Mouse (Mus musculus): ENCODE measurements around the gene AI481877. TPM values are rescaled to one million over a fixed set of nuclear protein-coding genes. Genes with fewer than 3 reads are reported as not detected.

AI481877 gene
- not detected for total RNA-seq (2023)

GRCm38 (mm10) chr4:59138507-59139033, at the start of gene AI481877:
Gene AI481877 (minus strand): TSS chr4:59138983.

GRCm38 (mm10) chr4:59034918-59035785, 103.6 kb downstream of the AI481877 start, which contains the start of gene Gng10:
Gene Gng10 (plus strand): TSS chr4:59035088.

GRCm38 (mm10) chr4:59002948-59003805, 135.6 kb downstream of the AI481877 start, which contains the start of gene Gm20503:
Gene Gm20503 (plus strand): TSS chr4:59003210.

GRCm38 (mm10) chr4:58994762-58995161, 144.0 kb downstream of the AI481877 start, which contains the start of gene Dnajc25:
Gene Dnajc25 (plus strand): TSS chr4:58995062.

Other genes starting within 250 kb of the AI481877 start
- 100 to 1,000 TPM in 1 of 2 experiments, 10 to 100 TPM in 1; 91.8 to 108 TPM for gene Ecpas, start 226.2 kb downstream of the AI481877 start, total RNA-seq (2023)
- gene Zkscan16, start 195.4 kb downstream of the AI481877 start, total RNA-seq (2023), result not detected
- gene Ptgr1, start 151.9 kb downstream of the AI481877 start, total RNA-seq (2023), result 1 to 10 TPM; 6.2 to 8.5 TPM
- 1 to 10 TPM; 8.3 to 8.9 TPM for gene Dnajc25, start 143.9 kb downstream of the AI481877 start, total RNA-seq (2023)
- 1 to 10 TPM in 1 of 2 experiments, not detected in 1; 4.3 TPM for gene Gm20503, start 135.8 kb downstream of the AI481877 start, total RNA-seq (2023)
- gene Gng10, start 103.9 kb downstream of the AI481877 start, total RNA-seq (2023), result 100 to 1,000 TPM; 115 to 145 TPM
- 10 to 100 TPM; 57.8 to 58.4 TPM for gene Ugcg, start 50.3 kb upstream of the AI481877 start, total RNA-seq (2023)